Mouse (Mus musculus): ENCODE measurements around the gene Polr2f.

- TF ChIP-seq POLR2A (IDR thresholded peaks at IDR 0.05; ENCODE audit: low read depth, low read length) (no peak), CTCF (IDR thresholded peaks at IDR 0.05; ENCODE audit: extremely low read depth, insufficient read depth, insufficient read length, insufficient replicate concordance) (no peak)
These were observed 52.4 kb downstream of the Polr2f start for GRCm38 (mm10) chr15:79192885-79193845.

Measured in spleen, adult 2 months (tissue).